Mouse (Mus musculus): ENCODE measurements around the gene Car11. TPM values are rescaled to one million over a fixed set of nuclear protein-coding genes. Genes with fewer than 3 reads are reported as not detected.

Gene Car11
- polyA plus RNA-seq, 1 experiment from 2014 or later = 4.2 TPM

Other genes with a start within 250 kb of the Car11 start
- 3,045 and 3,399 TPM in 2 replicates for gene Ftl1, start 240.0 kb upstream of the Car11 start, polyA plus RNA-seq (2015; fragmentation: Nextera tagmentation; extraction: Ambion mirVana)
- 104 and 107 TPM in 2 replicates for gene Bax, start 232.9 kb upstream of the Car11 start, polyA plus RNA-seq (2015; fragmentation: Nextera tagmentation; extraction: Ambion mirVana)
- gene Tulp2, start 218.0 kb upstream of the Car11 start, polyA plus RNA-seq (2015; fragmentation: Nextera tagmentation; extraction: Ambion mirVana) = 0.35 and 0.71 TPM in 2 replicates
- not detected in 2 replicates for gene Gm45808, start 213.0 kb upstream of the Car11 start, polyA plus RNA-seq (2015; fragmentation: Nextera tagmentation; extraction: Ambion mirVana)
- 3.4 TPM in 2 replicates for gene Dhdh, start 211.0 kb upstream of the Car11 start, polyA plus RNA-seq (2015; fragmentation: Nextera tagmentation; extraction: Ambion mirVana)
- gene Nucb1, start 189.4 kb upstream of the Car11 start, polyA plus RNA-seq (2015; fragmentation: Nextera tagmentation; extraction: Ambion mirVana) = 156 and 160 TPM in 2 replicates
- 25.0 and 27.1 TPM in 2 replicates for gene Ppp1r15a, start 173.6 kb upstream of the Car11 start, polyA plus RNA-seq (2015; fragmentation: Nextera tagmentation; extraction: Ambion mirVana)
- gene Plekha4, start 173.5 kb upstream of the Car11 start, polyA plus RNA-seq (2015; fragmentation: Nextera tagmentation; extraction: Ambion mirVana) = 1.3 and 1.8 TPM in 2 replicates
- 0.66 and 0.87 TPM in 2 replicates for gene Hsd17b14, start 144.9 kb upstream of the Car11 start, polyA plus RNA-seq (2015; fragmentation: Nextera tagmentation; extraction: Ambion mirVana)
- 97.7 and 102 TPM in 2 replicates for gene Bcat2, start 129.7 kb upstream of the Car11 start, polyA plus RNA-seq (2015; fragmentation: Nextera tagmentation; extraction: Ambion mirVana)
- gene Fgf21, start 84.4 kb upstream of the Car11 start, polyA plus RNA-seq (2015; fragmentation: Nextera tagmentation; extraction: Ambion mirVana) = 1.5 and 1.7 TPM in 2 replicates
- 0.15 and 0.83 TPM in 2 replicates for gene Fut1, start 82.6 kb upstream of the Car11 start, polyA plus RNA-seq (2015; fragmentation: Nextera tagmentation; extraction: Ambion mirVana)
- 0.21 and 0.26 TPM in 2 replicates for gene Izumo1, start 78.0 kb upstream of the Car11 start, polyA plus RNA-seq (2015; fragmentation: Nextera tagmentation; extraction: Ambion mirVana)
- gene Rasip1, start 72.4 kb upstream of the Car11 start, polyA plus RNA-seq (2015; fragmentation: Nextera tagmentation; extraction: Ambion mirVana) = 15.4 and 16.3 TPM in 2 replicates
- gene Mamstr, start 59.9 kb upstream of the Car11 start, polyA plus RNA-seq (2015; fragmentation: Nextera tagmentation; extraction: Ambion mirVana) = 7.6 and 9.0 TPM in 2 replicates
- 1.5 and 1.6 TPM in 2 replicates for gene Fut2, start 33.4 kb upstream of the Car11 start, polyA plus RNA-seq (2015; fragmentation: Nextera tagmentation; extraction: Ambion mirVana)
- 0.22 and 0.36 TPM in 2 replicates for gene Ntn5, start 15.8 kb upstream of the Car11 start, polyA plus RNA-seq (2015; fragmentation: Nextera tagmentation; extraction: Ambion mirVana)
- 0.33 and 0.65 TPM in 2 replicates for gene Sec1, start 5.4 kb upstream of the Car11 start, polyA plus RNA-seq (2015; fragmentation: Nextera tagmentation; extraction: Ambion mirVana)
- 3.0 and 3.6 TPM in 2 replicates for gene Dbp, start 5.2 kb downstream of the Car11 start, polyA plus RNA-seq (2015; fragmentation: Nextera tagmentation; extraction: Ambion mirVana)
- 520 and 591 TPM in 2 replicates for gene Rpl18, start 15.6 kb downstream of the Car11 start, polyA plus RNA-seq (2015; fragmentation: Nextera tagmentation; extraction: Ambion mirVana)
- 18.9 and 19.1 TPM in 2 replicates for gene Sphk2, start 18.2 kb downstream of the Car11 start, polyA plus RNA-seq (2015; fragmentation: Nextera tagmentation; extraction: Ambion mirVana)
- 0.39 and 0.84 TPM in 2 replicates for gene Fam83e, start 21.4 kb downstream of the Car11 start, polyA plus RNA-seq (2015; fragmentation: Nextera tagmentation; extraction: Ambion mirVana)
- gene Spaca4, start 26.0 kb downstream of the Car11 start, polyA plus RNA-seq (2015; fragmentation: Nextera tagmentation; extraction: Ambion mirVana) = not detected in 2 replicates
- gene Lmtk3, start 83.9 kb downstream of the Car11 start, polyA plus RNA-seq (2015; fragmentation: Nextera tagmentation; extraction: Ambion mirVana) = 0.53 and 0.57 TPM in 2 replicates
- gene Sult2b1, start 84.8 kb downstream of the Car11 start, polyA plus RNA-seq (2015; fragmentation: Nextera tagmentation; extraction: Ambion mirVana) = 0.66 and 0.72 TPM in 2 replicates
- gene Cyth2, start 114.7 kb downstream of the Car11 start, polyA plus RNA-seq (2015; fragmentation: Nextera tagmentation; extraction: Ambion mirVana) = 90.8 and 90.9 TPM in 2 replicates
- gene Kcnj14, start 124.9 kb downstream of the Car11 start, polyA plus RNA-seq (2015; fragmentation: Nextera tagmentation; extraction: Ambion mirVana) = 0.50 and 0.57 TPM in 2 replicates
- gene Grwd1, start 131.1 kb downstream of the Car11 start, polyA plus RNA-seq (2015; fragmentation: Nextera tagmentation; extraction: Ambion mirVana) = 38.1 and 40.2 TPM in 2 replicates
- 64.9 and 76.1 TPM in 2 replicates for gene Kdelr1, start 172.9 kb downstream of the Car11 start, polyA plus RNA-seq (2015; fragmentation: Nextera tagmentation; extraction: Ambion mirVana)
- gene Grin2d, start 178.5 kb downstream of the Car11 start, polyA plus RNA-seq (2015; fragmentation: Nextera tagmentation; extraction: Ambion mirVana) = 0.14 and 0.17 TPM in 2 replicates
- 0.91 and 1.4 TPM in 2 replicates for gene Syngr4, start 196.9 kb downstream of the Car11 start, polyA plus RNA-seq (2015; fragmentation: Nextera tagmentation; extraction: Ambion mirVana)
- 8.8 TPM in 2 replicates for gene Tmem143, start 197.1 kb downstream of the Car11 start, polyA plus RNA-seq (2015; fragmentation: Nextera tagmentation; extraction: Ambion mirVana)
- 87.4 and 92.8 TPM in 2 replicates for gene Emp3, start 221.6 kb downstream of the Car11 start, polyA plus RNA-seq (2015; fragmentation: Nextera tagmentation; extraction: Ambion mirVana)
- gene Ccdc114, start 224.2 kb downstream of the Car11 start, polyA plus RNA-seq (2015; fragmentation: Nextera tagmentation; extraction: Ambion mirVana) = 3.8 and 3.9 TPM in 2 replicates